Mouse (Mus musculus) neutrophil, adult 59 days (primary cell): Measurements from ENCODE around the gene Ldlrap1. TPM values are rescaled to one million over a fixed set of nuclear protein-coding genes. Genes with fewer than 3 reads are reported as not detected.

Experiments used
- total RNA-seq, 2 experiments: library from RNA; stranded (reverse); gene quantifications; 1 replicate in 1 of 2; 2 replicates in 1 of 2; pipeline ENCODE4 v1.2.4; 2023

Gene Ldlrap1
- 10 to 100 TPM; 30.4 to 40.2 TPM for total RNA-seq

DNA sequence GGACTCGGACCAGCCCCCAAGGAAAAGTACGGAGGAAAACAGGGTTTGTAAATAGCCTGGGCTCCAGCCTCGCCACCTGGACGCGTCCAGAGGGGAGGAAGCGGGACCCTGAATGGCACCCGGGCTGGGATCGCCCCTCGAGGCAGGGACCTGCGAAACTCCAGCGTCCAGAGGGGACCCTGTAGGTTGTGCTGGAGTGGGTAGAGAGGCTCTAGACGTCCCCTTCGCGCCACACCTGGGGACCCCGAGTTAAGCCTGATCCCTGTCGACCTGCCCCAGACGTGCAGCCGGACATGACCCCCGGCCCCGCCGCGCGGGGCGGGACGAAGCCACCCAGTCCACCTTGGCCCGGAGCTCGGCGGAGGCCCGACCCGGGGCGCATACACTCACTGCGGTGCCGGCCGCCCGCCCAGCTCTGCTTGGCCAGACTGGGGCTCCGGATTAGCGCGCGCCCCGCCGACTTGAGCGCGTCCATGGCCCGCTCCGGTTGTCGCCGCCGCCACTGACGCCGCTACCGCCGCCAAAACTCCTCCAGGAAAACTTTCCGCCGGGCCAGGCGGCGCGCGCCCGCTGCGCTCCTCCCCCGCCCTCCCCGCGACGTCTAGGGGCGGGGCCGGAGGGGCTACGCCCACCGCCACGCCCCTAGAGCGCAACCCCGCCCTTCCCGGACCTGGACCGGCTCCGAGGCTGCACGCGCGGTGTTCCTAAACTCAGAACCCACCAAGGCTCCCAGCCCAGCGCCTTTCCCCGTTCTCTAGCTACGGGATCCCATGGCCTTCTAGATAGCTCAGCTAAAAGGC is at the start of gene Ldlrap1:
TSS of gene Ldlrap1 (minus strand) at position 599 of the 800 bp plus-strand sequence.

GRCm38 (mm10) chr4:134703835-134704546 is 63.8 kb downstream of the Ldlrap1 start, which contains the start of gene Man1c1:
TSS of gene Man1c1 (minus strand) at chr4:134704290.

Other genes starting within 250 kb of the Ldlrap1 start
- 10 to 100 TPM; 37.2 to 40.0 TPM for gene Mtfr1l, start 232.6 kb downstream of the Ldlrap1 start, total RNA-seq
- gene Selenon, start 215.9 kb downstream of the Ldlrap1 start, total RNA-seq, result 100 to 1,000 TPM; 115 to 117 TPM
- 10 to 100 TPM; 33.2 to 36.2 TPM for gene Man1c1, start 63.7 kb downstream of the Ldlrap1 start, total RNA-seq
- 10 to 100 TPM; 10.5 to 11.5 TPM for gene Maco1, start 85.3 kb upstream of the Ldlrap1 start, total RNA-seq
- 10 to 100 TPM in 1 of 2 experiments, 1 to 10 TPM in 1; 7.2 to 24.1 TPM for gene Rhd, start 96.5 kb upstream of the Ldlrap1 start, total RNA-seq
- 100 to 1,000 TPM; 152 to 163 TPM for gene Tmem50a, start 147.0 kb upstream of the Ldlrap1 start, total RNA-seq
- 100 to 1,000 TPM; 458 to 475 TPM for gene Rsrp1, start 155.6 kb upstream of the Ldlrap1 start, total RNA-seq
- 100 to 1,000 TPM; 123 to 124 TPM for gene Syf2, start 162.9 kb upstream of the Ldlrap1 start, total RNA-seq